8 mouse cellular contexts compared by ENCODE assay signal in the genomic region with DNA sequence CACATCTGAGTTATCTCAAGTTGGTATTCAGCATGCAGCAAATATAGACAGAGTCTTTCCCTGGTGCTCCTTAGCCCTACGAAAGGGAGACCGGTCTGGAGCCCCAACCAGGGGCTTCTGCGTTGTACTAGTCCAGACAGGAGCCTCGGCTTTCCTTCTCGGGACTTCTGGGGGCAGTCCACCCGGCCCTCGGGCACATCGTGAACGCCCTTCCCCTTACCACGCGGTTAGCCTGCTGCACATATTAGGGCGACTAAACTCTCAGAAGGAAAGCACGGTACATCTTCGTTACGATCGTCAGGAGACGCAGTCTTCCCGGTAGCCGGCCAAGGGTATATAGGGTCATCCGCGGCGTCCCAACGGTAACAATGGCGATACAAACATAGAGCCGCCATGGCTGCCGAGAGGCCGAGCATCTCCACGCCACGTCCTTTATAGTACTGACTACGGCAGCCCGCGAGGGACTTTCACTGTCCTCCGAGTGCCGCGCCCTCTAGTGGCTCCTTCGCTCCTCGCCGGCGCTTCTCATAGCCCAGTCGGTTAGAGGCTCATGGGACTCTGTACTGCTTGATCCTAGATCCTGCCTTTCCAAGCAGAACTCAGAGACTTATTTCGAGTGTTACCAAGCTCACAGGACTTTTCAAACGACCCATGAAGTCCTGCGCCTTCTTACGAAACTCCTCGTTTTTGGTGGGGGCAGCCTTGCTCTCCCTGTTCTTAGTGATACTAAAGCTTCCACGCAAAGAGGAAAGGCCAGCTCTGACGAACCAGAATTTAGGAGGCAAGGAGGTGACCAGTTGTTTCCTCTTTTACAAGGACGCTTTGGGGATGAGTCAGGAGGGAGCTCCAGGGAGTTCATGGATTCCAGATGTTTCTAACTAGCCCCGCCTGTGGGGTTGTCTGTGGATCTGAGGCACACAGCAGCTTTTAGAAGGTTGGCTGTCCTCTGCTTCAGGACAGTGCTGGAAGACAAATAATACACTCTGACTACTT. TPM values are rescaled to one million over a fixed set of nuclear protein-coding genes. Genes with fewer than 3 reads are reported as not detected.
A peak's percentile ranks its signal among the peaks of the same experiment; 100 is the strongest.
DNase-seq lines count a peak whose midpoint lies in the region; ATAC-seq and TF ChIP-seq lines count a peak whose summit lies in the region.

No protein-coding gene starts in this region.

- peak; percentile 86 for ATAC-seq in activated CD4-positive, CD25-positive, alpha-beta regulatory T cell, adult 4 months
- ATAC-seq in common myeloid progenitor, adult 5-6 weeks (replicated peaks; ENCODE audit: low read depth, poor library complexity, severe bottlenecking), result peak; percentile 81
- peak; percentile 88 for ATAC-seq in hindbrain, postnatal 0 days

- intact Hi-C loops in gastrocnemius, adult 2 months (cut with DNase I), result loop anchor here (2.0 to 10.0 kb wide), 2 partner anchors 45 to 395 kb away; no protein-coding TSS in a partner anchor

- TF ChIP-seq CTCF in gastrocnemius, adult 2 months (IDR thresholded peaks at IDR 0.05), result peak; percentile 100
- TF ChIP-seq CTCF in hindbrain, postnatal 0 days (IDR thresholded peaks at IDR 0.05; ENCODE audit: low read depth), result peak; percentile 96

- peak overlapping the region; percentile 67 for H3K4me2 ChIP-seq in hindbrain, postnatal 0 days (ENCODE audit: low read depth, low read length)

- H3K9me3 ChIP-seq in hindbrain, postnatal 0 days (ENCODE audit: low read length), result no peaks in the 10 kb centered on the region

- peak overlapping the region; percentile 90 for H3K27ac ChIP-seq in gastrocnemius, adult 2 months
- peak overlapping the region; percentile 91 for H3K27ac ChIP-seq in hindbrain, postnatal 0 days

- peak overlapping the region; percentile 85 for H3K4me3 ChIP-seq in gastrocnemius, adult 2 months
- H3K4me3 ChIP-seq in hindbrain, postnatal 0 days (ENCODE audit: low read length), result peak overlapping the region; percentile 80

- H3K36me3 ChIP-seq in hindbrain, postnatal 0 days (ENCODE audit: insufficient read depth, low read length), result peaks cover 27% of the 10 kb centered on the region

- 4% methylated on average over 49 of the region's 49 CpGs for WGBS in hindbrain, postnatal 0 days

- H3K9ac ChIP-seq in hindbrain, postnatal 0 days (replicated peaks; ENCODE audit: low read length), result peak overlapping the region; percentile 93

- peaks cover 10% of the 10 kb centered on the region for H3K4me1 ChIP-seq in hindbrain, postnatal 0 days (ENCODE audit: insufficient read depth, low read length)

- H3K27me3 ChIP-seq in hindbrain, postnatal 0 days (ENCODE audit: insufficient read depth, low read length), result no peaks in the 10 kb centered on the region

- DNase-seq in gastrocnemius, adult 2 months, result peak; percentile 98
- DNase-seq in hindbrain, postnatal 0 days (ENCODE audit: low spot score), result peak; percentile 99
- DNase-seq in left cerebral cortex, adult 18-20 months (ENCODE audit: low spot score in 2 of 2), result peak; percentile 97 to 99
- peak; percentile 96 to 98 for DNase-seq in lung, postnatal 4 days
- DNase-seq in retina, postnatal 1 day, result peak; percentile 98
- peak; percentile 99 for DNase-seq in thymus, postnatal 4 days

RNA-seq across cellular contexts. Expression of gene Fam69b, which starts 11.9 kb away (rescaled TPM):
- polyA plus RNA-seq in activated CD4-positive, CD25-positive, alpha-beta regulatory T cell, adult 4 months (2017; shearing (Covaris generic)), result 1 to 10 TPM in 1 of 2 experiments, under 1 TPM in 1; 0.90 to 2.1 TPM
- total RNA-seq in common myeloid progenitor, adult 5-6 weeks (2017), result 17.5 and 19.9 TPM in 2 replicates
- total RNA-seq in gastrocnemius, adult 2 months (2021), result 1 to 10 TPM; 1.0 to 2.3 TPM
- 289 and 302 TPM in 2 replicates for total RNA-seq in hindbrain, postnatal 0 days (2014; rRNA removed)
- 129 and 142 TPM in 2 replicates for polyA plus RNA-seq in hindbrain, postnatal 0 days (2015; fragmentation: Nextera tagmentation; extraction: Ambion mirVana)
- total RNA-seq in left cerebral cortex, adult 18-20 months (2021), result 10 to 100 TPM; 74.1 to 77.2 TPM

RNA-seq across cellular contexts. Expression of gene Lcn4, which starts 30.9 kb away (rescaled TPM):
- under 1 TPM; 0.89 to 0.96 TPM for polyA plus RNA-seq in activated CD4-positive, CD25-positive, alpha-beta regulatory T cell, adult 4 months (2017; shearing (Covaris generic))
- total RNA-seq in common myeloid progenitor, adult 5-6 weeks (2017), result not detected in 2 replicates
- not detected for total RNA-seq in gastrocnemius, adult 2 months (2021)
- total RNA-seq in hindbrain, postnatal 0 days (2014; rRNA removed), result not detected in 2 replicates
- polyA plus RNA-seq in hindbrain, postnatal 0 days (2015; fragmentation: Nextera tagmentation; extraction: Ambion mirVana), result not detected in 2 replicates
- not detected for total RNA-seq in left cerebral cortex, adult 18-20 months (2021)

RNA-seq across cellular contexts. Expression of gene Agpat2, which starts 35.9 kb away (rescaled TPM):
- polyA plus RNA-seq in activated CD4-positive, CD25-positive, alpha-beta regulatory T cell, adult 4 months (2017; shearing (Covaris generic)), result 10 to 100 TPM in 1 of 2 experiments, 1 to 10 TPM in 1; 8.2 to 11.0 TPM
- total RNA-seq in common myeloid progenitor, adult 5-6 weeks (2017), result 32.2 and 38.7 TPM in 2 replicates
- 1 to 10 TPM; 2.8 to 7.3 TPM for total RNA-seq in gastrocnemius, adult 2 months (2021)
- 12.2 and 13.9 TPM in 2 replicates for total RNA-seq in hindbrain, postnatal 0 days (2014; rRNA removed)
- polyA plus RNA-seq in hindbrain, postnatal 0 days (2015; fragmentation: Nextera tagmentation; extraction: Ambion mirVana), result 6.2 and 8.2 TPM in 2 replicates
- 1 to 10 TPM; 1.6 to 2.5 TPM for total RNA-seq in left cerebral cortex, adult 18-20 months (2021)

RNA-seq across cellular contexts. Expression of gene Gm20532, which starts 53.7 kb away (rescaled TPM):
- not detected for polyA plus RNA-seq in activated CD4-positive, CD25-positive, alpha-beta regulatory T cell, adult 4 months (2017; shearing (Covaris generic))
- not detected in 2 replicates for total RNA-seq in common myeloid progenitor, adult 5-6 weeks (2017)
- not detected for total RNA-seq in gastrocnemius, adult 2 months (2021)
- total RNA-seq in hindbrain, postnatal 0 days (2014; rRNA removed), result not detected in 2 replicates
- not detected in 2 replicates for polyA plus RNA-seq in hindbrain, postnatal 0 days (2015; fragmentation: Nextera tagmentation; extraction: Ambion mirVana)
- total RNA-seq in left cerebral cortex, adult 18-20 months (2021), result not detected

Comparison
In these comparisons a context has a peak if more than half of its experiments do, and no peak if none do; other contexts are left out.
1. Peak in every context shown above with its lines: DNase-seq, ATAC-seq, H3K4me3 ChIP-seq and H3K27ac ChIP-seq.